Mouse (Mus musculus) MEL (cell line): Measurements from ENCODE around the gene Fgfr2. TPM values are rescaled to one million over a fixed set of nuclear protein-coding genes. Genes with fewer than 3 reads are reported as not detected.

ENCODE experiments used
- DNase-seq: peaks from one replicate; pipeline ENCODE4 v3.0.0; 2011; ENCODE audit warnings: low read depth, low spot score
- H3K27ac ChIP-seq: 2 replicates; pipeline ENCODE4 v1.5.1; 2012; ENCODE audit warnings: low read depth, mild to moderate bottlenecking, control low read depth, low read length, moderate library complexity; ENCODE audit not compliant: control insufficient read depth
- H3K27me3 ChIP-seq, 2 experiments: fragments of 150-350 bp in 1 of 2; sonication (generic) in 1 of 2; 2 replicates each; pipeline ENCODE4 v1.6.1; 2012; ENCODE audit warnings: low read length in 2 of 2, mild to moderate bottlenecking in 2 of 2, improper control_type of control experiment in 1 of 2, moderate library complexity in 1 of 2; ENCODE audit not compliant: insufficient read depth in 2 of 2, control insufficient read depth in 1 of 2
- H3K36me3 ChIP-seq, 2 experiments: 2 replicates each; pipeline ENCODE4 v1.6.1; 2012 to 2014; ENCODE audit warnings: low read length in 2 of 2, improper control_type of control experiment in 1 of 2, inconsistent platforms in 1 of 2, mild to moderate bottlenecking in 1 of 2; ENCODE audit not compliant: insufficient read depth in 2 of 2, control insufficient read depth in 1 of 2
- H3K4me1 ChIP-seq, 2 experiments: fragments of 150-350 bp in 1 of 2; sonication (generic) in 1 of 2; 2 replicates each; pipeline ENCODE4 v1.6.1; 2012; ENCODE audit warnings: low read length in 2 of 2, improper control_type of control experiment in 1 of 2, mild to moderate bottlenecking in 1 of 2; ENCODE audit not compliant: insufficient read depth in 2 of 2, control insufficient read depth in 1 of 2
- H3K4me3 ChIP-seq, 2 experiments: fragments of 150-350 bp in 1 of 2; sonication (generic) in 1 of 2; 2 replicates each; pipeline ENCODE4 v1.5.1; 2012; ENCODE audit warnings: low read depth in 2 of 2, low read length in 2 of 2, mild to moderate bottlenecking in 2 of 2, moderate library complexity in 2 of 2, control low read depth in 1 of 2, improper control_type of control experiment in 1 of 2; ENCODE audit not compliant: control insufficient read depth in 1 of 2, insufficient read depth in 1 of 2
- H3K79me2 ChIP-seq: 2 replicates; pipeline ENCODE4 v1.6.1; 2012; ENCODE audit warnings: mild to moderate bottlenecking, low read length, moderate library complexity; ENCODE audit not compliant: control insufficient read depth, poor library complexity, insufficient read depth
- H3K9ac ChIP-seq: 2 replicates; pipeline ENCODE4 v1.6.1; 2012; ENCODE audit warnings: low read depth, mild to moderate bottlenecking, control low read depth, low read length, moderate library complexity; ENCODE audit not compliant: control insufficient read depth, poor library complexity, severe bottlenecking
- H3K9me3 ChIP-seq: fragments of 150-350 bp; sonication (generic); replicated peaks from 2 replicates; pipeline ENCODE4 v1.6.1; 2012; ENCODE audit warnings: mild to moderate bottlenecking, low read length, improper control_type of control experiment, moderate library complexity; ENCODE audit not compliant: insufficient read depth
- BHLHE40 ChIP-seq: IDR thresholded peaks from 2 replicates; pipeline ENCODE4 v1.6.1; 2012; ENCODE audit warnings: low read depth, mild to moderate bottlenecking, inconsistent platforms, low read length, improper control_type of control experiment, borderline replicate concordance
- CHD1 ChIP-seq: IDR thresholded peaks from 2 replicates; pipeline ENCODE4 v1.6.1; 2012; ENCODE audit warnings: low read depth, mild to moderate bottlenecking, inconsistent platforms, low read length, improper control_type of control experiment
- CHD2 ChIP-seq: IDR thresholded peaks from 2 replicates; pipeline ENCODE4 v1.6.1; 2011; ENCODE audit warnings: low read length, improper control_type of control experiment
- CTCF ChIP-seq, 3 experiments: IDR thresholded peaks in 2 of 3; conservative IDR thresholded peaks in 1 of 3; 2 replicates each; pipeline ENCODE4 v1.5.1; 2011 to 2012; ENCODE audit warnings: low read length in 3 of 3, low read depth in 2 of 3, mild to moderate bottlenecking in 2 of 3, improper control_type of control experiment in 1 of 3, inconsistent platforms in 1 of 3, mixed read lengths in 1 of 3, moderate library complexity in 1 of 3; ENCODE audit not compliant: control insufficient read depth in 1 of 3, insufficient read depth in 1 of 3, poor library complexity in 1 of 3, severe bottlenecking in 1 of 3
- E2F4 ChIP-seq: IDR thresholded peaks from 2 replicates; pipeline ENCODE4 v1.6.1; 2011; ENCODE audit warnings: low read depth, low read length, improper control_type of control experiment, borderline replicate concordance
- ELF1 ChIP-seq: IDR thresholded peaks from 2 replicates; pipeline ENCODE4 v1.6.1; 2014; ENCODE audit warnings: low read depth, mild to moderate bottlenecking, inconsistent platforms, low read length, improper control_type of control experiment, moderate library complexity
- EP300 ChIP-seq, 2 experiments: IDR thresholded peaks; 2 replicates each; pipeline ENCODE4 v1.6.1; 2011; ENCODE audit warnings: improper control_type of control experiment in 2 of 2, low read length in 2 of 2, low read depth in 1 of 2, mild to moderate bottlenecking in 1 of 2
- ETS1 ChIP-seq: IDR thresholded peaks from 2 replicates; pipeline ENCODE4 v1.6.1; 2012; ENCODE audit warnings: low read depth, mild to moderate bottlenecking, inconsistent platforms, low read length, improper control_type of control experiment, moderate library complexity
- GABPA ChIP-seq: IDR thresholded peaks from 2 replicates; pipeline ENCODE4 v1.6.1; 2012; ENCODE audit warnings: low read depth, mild to moderate bottlenecking, inconsistent platforms, low read length, improper control_type of control experiment, moderate library complexity
- GATA1 ChIP-seq: IDR thresholded peaks from 2 replicates; pipeline ENCODE4 v1.6.1; 2011; ENCODE audit warnings: low read depth, low read length, improper control_type of control experiment
- HCFC1 ChIP-seq: IDR thresholded peaks from 2 replicates; pipeline ENCODE4 v1.6.1; 2012; ENCODE audit warnings: low read depth, mild to moderate bottlenecking, inconsistent platforms, low read length, improper control_type of control experiment, moderate library complexity
- KAT2A ChIP-seq: conservative IDR thresholded peaks from 2 replicates; pipeline ENCODE4 v1.6.1; 2012; ENCODE audit warnings: low read depth, low read length, improper control_type of control experiment, inconsistent platforms
- MAX ChIP-seq: IDR thresholded peaks from 2 replicates; pipeline ENCODE4 v1.6.1; 2011; ENCODE audit warnings: low read length, improper control_type of control experiment
- MAZ ChIP-seq: IDR thresholded peaks from 2 replicates; pipeline ENCODE4 v1.6.1; 2012; ENCODE audit warnings: low read depth, mild to moderate bottlenecking, inconsistent platforms, low read length, improper control_type of control experiment
- MEF2A ChIP-seq: IDR thresholded peaks from 2 replicates; pipeline ENCODE4 v1.6.1; 2014; ENCODE audit warnings: low read depth, mild to moderate bottlenecking, inconsistent platforms, low read length, improper control_type of control experiment; ENCODE audit not compliant: poor library complexity, insufficient replicate concordance, severe bottlenecking; ENCODE audit errors: extremely low read depth
- MXI1 ChIP-seq: IDR thresholded peaks from 2 replicates; pipeline ENCODE4 v1.6.1; 2011; ENCODE audit warnings: mild to moderate bottlenecking, low read depth, low read length, improper control_type of control experiment
- MYB ChIP-seq: IDR thresholded peaks from 2 replicates; pipeline ENCODE4 v1.6.1; 2011; ENCODE audit warnings: mild to moderate bottlenecking, low read depth, low read length, improper control_type of control experiment
- NELFE ChIP-seq: IDR thresholded peaks from 2 replicates; pipeline ENCODE4 v1.6.1; 2011; ENCODE audit warnings: low read depth, low read length, improper control_type of control experiment
- NRF1 ChIP-seq: IDR thresholded peaks from 2 replicates; pipeline ENCODE4 v1.6.1; 2014; ENCODE audit warnings: low read depth, mild to moderate bottlenecking, inconsistent platforms, low read length, improper control_type of control experiment, moderate library complexity; ENCODE audit not compliant: poor library complexity, insufficient read depth, severe bottlenecking
- POLR2A ChIP-seq, 2 experiments: IDR thresholded peaks; 2 replicates each; pipeline ENCODE4 v1.6.1; 2011 to 2012; ENCODE audit warnings: low read length in 2 of 2, mild to moderate bottlenecking in 2 of 2, control low read depth in 1 of 2, improper control_type of control experiment in 1 of 2, low read depth in 1 of 2, moderate library complexity in 1 of 2; ENCODE audit not compliant: control insufficient read depth in 1 of 2, insufficient read depth in 1 of 2, poor library complexity in 1 of 2
- POLR2AphosphoS2 ChIP-seq: IDR thresholded peaks from 2 replicates; pipeline ENCODE4 v1.6.1; 2011; ENCODE audit warnings: low read length, improper control_type of control experiment
- RAD21 ChIP-seq: IDR thresholded peaks from 2 replicates; pipeline ENCODE4 v1.6.1; 2011; ENCODE audit warnings: mild to moderate bottlenecking, low read depth, low read length, improper control_type of control experiment
- RCOR1 ChIP-seq: IDR thresholded peaks from 2 replicates; pipeline ENCODE4 v1.6.1; 2012; ENCODE audit warnings: low read depth, mild to moderate bottlenecking, inconsistent platforms, low read length, improper control_type of control experiment
- SIN3A ChIP-seq: IDR thresholded peaks from 2 replicates; pipeline ENCODE4 v1.6.1; 2012; ENCODE audit warnings: low read length, improper control_type of control experiment, inconsistent platforms
- TAL1 ChIP-seq: IDR thresholded peaks from 2 replicates; pipeline ENCODE4 v1.6.1; 2012; ENCODE audit warnings: mild to moderate bottlenecking, inconsistent platforms, low read length, moderate library complexity, mixed read lengths
- TBP ChIP-seq: IDR thresholded peaks from 2 replicates; pipeline ENCODE4 v1.8.0; 2011; ENCODE audit warnings: low read depth, low read length, improper control_type of control experiment
- TCF12 ChIP-seq: IDR thresholded peaks from 2 replicates; pipeline ENCODE4 v1.6.1; 2014; ENCODE audit warnings: low read depth, mild to moderate bottlenecking, inconsistent platforms, low read length, improper control_type of control experiment, moderate library complexity
- UBTF ChIP-seq: IDR thresholded peaks from 2 replicates; pipeline ENCODE4 v1.6.1; 2012; ENCODE audit warnings: low read depth, mild to moderate bottlenecking, inconsistent platforms, low read length, improper control_type of control experiment, moderate library complexity, borderline replicate concordance; ENCODE audit not compliant: insufficient read depth
- ZKSCAN1 ChIP-seq: IDR thresholded peaks from 2 replicates; pipeline ENCODE4 v1.6.1; 2012; ENCODE audit warnings: low read depth, mild to moderate bottlenecking, inconsistent platforms, low read length, improper control_type of control experiment, moderate library complexity
- polyA plus RNA-seq, 2 experiments: library from polyadenylated mRNA; stranded (reverse) in 1 of 2; unstranded in 1 of 2; fragments of >175 nt in 1 of 2; fragments of >200 nt in 1 of 2; gene quantifications; 2 replicates each; pipeline versions ENCODE4 v1.2.1 to v1.2.4; 2012; ENCODE audit warnings: low replicate concordance in 2 of 2, low read depth in 1 of 2; ENCODE audit not compliant: insufficient read length in 2 of 2, insufficient read depth in 1 of 2, missing spikeins in 1 of 2
- total RNA-seq: library from RNA; depleted of rRNA; stranded (reverse); fragments of 300-350 nt; gene quantifications from 2 replicates; pipeline ENCODE4 v1.2.3, GENCODE M21; 2012

The Fgfr2 gene
- total and polyA plus RNA-seq, 3 experiments = not detected

DNA sequence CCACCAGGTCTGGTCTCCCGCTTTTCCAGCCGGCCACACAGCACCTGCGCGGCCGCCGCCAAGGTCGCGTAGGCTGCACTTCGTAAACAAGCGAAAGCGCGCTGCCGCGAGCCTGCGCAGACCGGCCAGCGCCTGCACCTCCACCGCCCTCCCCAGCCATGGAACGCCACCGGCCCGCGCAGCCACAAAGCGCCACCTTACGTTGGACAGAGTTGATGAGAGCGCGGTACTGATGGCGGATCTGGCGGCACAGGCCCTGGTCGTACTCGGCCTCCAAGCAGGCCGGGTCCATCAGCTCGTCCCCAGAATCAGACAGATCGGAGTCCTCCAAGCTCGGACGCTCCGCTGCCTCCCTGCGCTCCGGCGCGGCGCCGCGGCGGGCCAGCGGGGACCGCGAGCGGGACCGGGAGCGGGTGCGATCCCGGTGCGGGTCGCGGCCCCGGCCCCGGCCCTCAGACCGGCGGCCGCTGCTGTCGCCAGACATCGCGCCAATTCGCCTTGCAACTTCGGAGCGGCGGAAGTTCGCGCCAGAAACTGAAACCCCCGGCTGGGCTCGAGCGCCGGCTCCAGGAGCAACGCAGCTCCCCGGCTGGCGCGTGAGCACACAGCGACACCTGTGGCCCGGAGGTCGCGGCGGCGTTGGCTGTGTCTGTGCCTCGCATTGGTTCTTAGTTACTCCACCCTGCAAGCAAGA is 2576.2 kb downstream of the Fgfr2 start:
- Histone ChIP-seq H3K9ac (peak overlapping the region; percentile 98), H3K9me3 (no peaks in the 10 kb centered on the region), H3K27ac (peak overlapping the region; percentile 95), H3K36me3 (peaks cover 19 to 21% of the 10 kb centered on the region in 2 experiments), H3K27me3 (no peaks in the 10 kb centered on the region; a peak in 1 of 4 replicates), H3K79me2 (peaks cover 34% of the 10 kb centered on the region), H3K4me3 (peak overlapping the region; percentile 93 to 99), H3K4me1 (peaks cover 6 to 13% of the 10 kb centered on the region in 2 experiments; a peak in 3 of 4 replicates)
- peak; percentile 97 for DNase-seq
- no peak for TF ChIP-seq E2F4
- no peak for TF ChIP-seq CHD1
- peak; percentile 80; the same call in 1 of the 2 replicates for TF ChIP-seq GABPA
- TF ChIP-seq POLR2AphosphoS2 = no peak
- peak; percentile 66 for TF ChIP-seq MAX
- peak; percentile 61; the same call in 1 of the 2 replicates for TF ChIP-seq TBP
- TF ChIP-seq POLR2A (IDR thresholded peaks at IDR 0.05; ENCODE audit: control insufficient read depth in 1 of 2, insufficient read depth in 1 of 2, low read depth in 1 of 2, low read length in 2 of 2, poor library complexity in 1 of 2) = peak; percentile 77 to 81; a peak in 3 of 4 replicates
- TF ChIP-seq HCFC1 = peak; percentile 86
- TF ChIP-seq EP300 (IDR thresholded peaks at IDR 0.05; ENCODE audit: low read depth in 1 of 2, low read length in 2 of 2) = no peak
- no peak for TF ChIP-seq MYB
- TF ChIP-seq NRF1 = peak; percentile 80
- peak; percentile 57; the same call in 1 of the 2 replicates for TF ChIP-seq UBTF
- TF ChIP-seq ELF1 = 0 out of 2 replicates have a peak, but pooled peaks have one; percentile 45
- TF ChIP-seq MAZ = no peak; the same call in 1 of the 2 replicates
- TF ChIP-seq RCOR1 = no peak
- peak; percentile 76 for TF ChIP-seq SIN3A
- TF ChIP-seq GATA1 = no peak
- TF ChIP-seq CTCF (IDR thresholded peaks at IDR 0.05 in 2 of 3, conservative IDR thresholded peaks at IDR 0.05 in 1 of 3; ENCODE audit: control insufficient read depth in 1 of 3, insufficient read depth in 1 of 3, low read depth in 2 of 3, low read length in 3 of 3, poor library complexity in 1 of 3, severe bottlenecking in 1 of 3) = peak; percentile 64 to 89 (median 82)
- no peak for TF ChIP-seq MEF2A
- TF ChIP-seq TAL1 = no peak
- TF ChIP-seq ETS1 = no peak
- no peak for TF ChIP-seq CHD2
- peak; percentile 71 for TF ChIP-seq TCF12
- no peak for TF ChIP-seq BHLHE40
- TF ChIP-seq MXI1 = peak; percentile 71
- no peak; the same call in 1 of the 2 replicates for TF ChIP-seq KAT2A
- no peak for TF ChIP-seq RAD21
- TF ChIP-seq NELFE = peak; percentile 57; the same call in 1 of the 2 replicates
- TF ChIP-seq ZKSCAN1 = no peak
